Mouse (Mus musculus) layer of hippocampus, adult 2 months (tissue): Measurements from ENCODE around the gene Galnt2. TPM values are rescaled to one million over a fixed set of nuclear protein-coding genes. Genes with fewer than 3 reads are reported as not detected.

Experiments
- DNase-seq, 2 experiments: peaks; one replicate each; pipeline ENCODE4 v3.0.0; 2022; ENCODE audit warnings: low spot score in 2 of 2
- H3K27ac ChIP-seq: fragments of 200-600 bp; 2 replicates; pipeline ENCODE4 v1.8.1; 2022
- H3K4me3 ChIP-seq: fragments of 200-600 bp; 2 replicates; pipeline ENCODE4 v1.8.1; 2022; ENCODE audit warnings: mild to moderate bottlenecking
- CTCF ChIP-seq: fragments of 200-600 bp; conservative IDR thresholded peaks from 2 replicates; pipeline ENCODE4 v1.8.1; 2022; ENCODE audit warnings: antibody characterized with exemption, mild to moderate bottlenecking, moderate library complexity
- total RNA-seq, 2 experiments: library from RNA; stranded (reverse); gene quantifications; 2 replicates each; pipeline ENCODE4 v1.2.3; 2021

The Galnt2 gene
- total RNA-seq, 2 experiments from 2014 or later, result 34.5 to 44.5 TPM

- DNase-seq, result peak; percentile 69 to 86
- no peak for TF ChIP-seq CTCF
- Histone ChIP-seq H3K27ac (peak overlapping the region; percentile 92), H3K4me3 (no peak overlapping the region)
Measured at GRCm38 (mm10) chr8:124386225-124386899, 155.2 kb downstream of the Galnt2 start.

DNA sequence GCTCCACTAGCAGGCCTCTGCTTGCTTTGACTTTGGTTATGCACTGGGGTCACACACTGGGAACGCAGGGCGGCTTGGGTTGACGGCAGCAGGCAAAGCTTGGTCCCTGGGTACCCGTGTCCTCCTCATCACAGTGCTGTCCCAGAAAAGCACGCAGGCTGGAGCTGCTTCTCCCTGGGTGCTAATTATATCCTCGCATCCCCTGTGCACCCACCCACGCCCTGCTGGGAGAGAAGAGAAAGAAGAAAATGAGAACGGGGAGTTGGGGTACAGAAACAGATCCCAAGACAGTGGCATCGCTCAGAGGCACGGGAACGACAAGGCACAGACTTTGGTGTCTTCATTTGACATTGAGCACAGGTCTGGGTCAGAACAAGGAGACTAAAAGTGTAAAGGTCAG, 158.3 kb downstream of the Galnt2 start:
- DNase-seq, result peak; percentile 78 to 85
- no peak for TF ChIP-seq CTCF
- peak overlapping the region; percentile 31 for H3K4me3 ChIP-seq
- H3K27ac ChIP-seq, result peak overlapping the region; percentile 92

GRCm38 (mm10) chr8:124391191-124391590, 160.0 kb downstream of the Galnt2 start:
- no peak for DNase-seq
- Histone ChIP-seq H3K4me3 (no peak overlapping the region), H3K27ac (peak overlapping the region; percentile 92)
- no peak for TF ChIP-seq CTCF

GRCm38 (mm10) chr8:124392271-124393012, 161.3 kb downstream of the Galnt2 start:
- no peak for DNase-seq
- H3K27ac ChIP-seq, result peak overlapping the region; percentile 92
- TF ChIP-seq CTCF, result no peak
- H3K4me3 ChIP-seq, result no peak overlapping the region

- no peak for DNase-seq
- no peak for TF ChIP-seq CTCF
- Histone ChIP-seq H3K27ac (peak overlapping the region; percentile 92), H3K4me3 (no peak overlapping the region)
Measured at GRCm38 (mm10) chr8:124393013-124393412, 161.8 kb downstream of the Galnt2 start.

DNA sequence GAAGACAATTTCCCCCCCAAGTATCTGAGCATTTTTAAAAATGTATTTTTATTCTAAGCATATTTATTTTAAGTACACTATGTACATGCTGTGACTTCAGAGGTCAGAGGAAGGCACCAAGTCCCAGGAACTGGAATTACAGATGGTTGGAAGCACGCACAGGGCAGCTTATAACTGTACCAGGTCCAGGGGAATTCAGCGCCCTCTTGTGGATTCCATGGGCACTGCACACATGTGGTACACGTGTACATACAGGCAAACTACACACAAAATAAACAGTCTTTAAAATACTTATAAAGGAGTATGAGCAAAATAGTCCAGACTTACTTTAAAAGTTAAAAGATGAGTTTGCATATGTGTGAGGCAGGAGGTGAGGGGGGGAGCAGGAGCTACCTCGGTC, 162.7 kb downstream of the Galnt2 start:
- DNase-seq, result no peak
- Histone ChIP-seq H3K4me3 (no peak overlapping the region), H3K27ac (peak overlapping the region; percentile 92; the same call in 1 of the 2 replicates)
- peak; percentile 76 for TF ChIP-seq CTCF

GRCm38 (mm10) chr8:124394951-124395350, 163.8 kb downstream of the Galnt2 start:
- DNase-seq, result no peak
- Histone ChIP-seq H3K27ac (peak overlapping the region; percentile 92; the same call in 1 of the 2 replicates), H3K4me3 (no peak overlapping the region; the same call in 1 of the 2 replicates)
- no peak for TF ChIP-seq CTCF

Other genes starting within 250 kb of the Galnt2 start
- 10 to 100 TPM; 16.9 to 17.9 TPM for gene Abcb10, start 248.3 kb upstream of the Galnt2 start, total RNA-seq
- 10 to 100 TPM; 21.1 to 21.9 TPM for gene Taf5l, start 210.0 kb upstream of the Galnt2 start, total RNA-seq
- 10 to 100 TPM; 11.2 to 12.3 TPM for gene Urb2, start 209.9 kb upstream of the Galnt2 start, total RNA-seq
- 100 to 1,000 TPM; 291 to 304 TPM for gene Pgbd5, start 208.3 kb downstream of the Galnt2 start, total RNA-seq